Mouse (Mus musculus) ES-E14 (cell line): ENCODE measurements around the gene Naa60. TPM values are rescaled to one million over a fixed set of nuclear protein-coding genes. Genes with fewer than 3 reads are reported as not detected.

Experiments
- DNase-seq: peaks from one replicate; pipeline ENCODE4 v3.0.0-alpha.2; 2013; ENCODE audit warnings: low read depth, low spot score
- H3K27ac ChIP-seq: 2 replicates; pipeline ENCODE4 v1.5.1; 2012; ENCODE audit warnings: low read depth, mild to moderate bottlenecking, low read length, moderate library complexity, mixed read lengths; ENCODE audit not compliant: poor library complexity, insufficient read depth, severe bottlenecking
- H3K36me3 ChIP-seq: 2 replicates; pipeline ENCODE4 v1.6.1; 2012; ENCODE audit warnings: mild to moderate bottlenecking, low read length, moderate library complexity, mixed read lengths; ENCODE audit not compliant: control insufficient read depth, poor library complexity, insufficient read depth, severe bottlenecking
- H3K4me1 ChIP-seq, 2 experiments: fragments of 150-350 bp in 1 of 2; sonication (generic) in 1 of 2; 2 replicates each; pipeline ENCODE4 v1.6.1; 2012; ENCODE audit warnings: low read length in 2 of 2, mild to moderate bottlenecking in 1 of 2, mixed read lengths in 1 of 2; ENCODE audit not compliant: control insufficient read depth in 2 of 2, insufficient read depth in 2 of 2, poor library complexity in 1 of 2
- H3K4me3 ChIP-seq, 2 experiments: fragments of 150-350 bp in 1 of 2; sonication (generic) in 1 of 2; 2 replicates each; pipeline ENCODE4 v1.5.1; 2012; ENCODE audit warnings: low read length in 2 of 2, low read depth in 1 of 2, mild to moderate bottlenecking in 1 of 2, mixed read lengths in 1 of 2; ENCODE audit not compliant: insufficient read depth in 1 of 2, poor library complexity in 1 of 2, severe bottlenecking in 1 of 2
- H3K9ac ChIP-seq: 2 replicates; pipeline ENCODE4 v1.6.1; 2012; ENCODE audit warnings: low read depth, mild to moderate bottlenecking, low read length, mixed read lengths; ENCODE audit not compliant: poor library complexity, insufficient read depth, severe bottlenecking
- H3K9me3 ChIP-seq: fragments of 150-350 bp; sonication (generic); 2 replicates; pipeline ENCODE4 v1.6.1; 2012; ENCODE audit warnings: low read depth, mild to moderate bottlenecking, low read length; ENCODE audit not compliant: control insufficient read depth, insufficient read depth
- CHD2 ChIP-seq: IDR thresholded peaks from 2 replicates; pipeline ENCODE4 v1.6.1; 2014; ENCODE audit warnings: mild to moderate bottlenecking, low read depth, low read length, inconsistent platforms
- HCFC1 ChIP-seq: IDR thresholded peaks from 2 replicates; pipeline ENCODE4 v1.6.1; 2012; ENCODE audit warnings: low read length, inconsistent platforms, borderline replicate concordance; ENCODE audit not compliant: insufficient read depth
- MAFK ChIP-seq: IDR thresholded peaks from 2 replicates; pipeline ENCODE4 v1.6.1; 2014; ENCODE audit warnings: mild to moderate bottlenecking, low read depth, low read length, inconsistent platforms; ENCODE audit not compliant: insufficient read depth
- ZC3H11A ChIP-seq: IDR thresholded peaks from 2 replicates; pipeline ENCODE4 v1.6.1; 2012; ENCODE audit warnings: low read depth, mild to moderate bottlenecking, inconsistent platforms, low read length, borderline replicate concordance
- ZNF384 ChIP-seq: IDR thresholded peaks from 2 replicates; pipeline ENCODE4 v1.6.1; 2012; ENCODE audit warnings: low read depth, low read length, inconsistent platforms
- in situ Hi-C, 2 experiments: fragments of 600-800 bp; cut with MboI; formaldehyde crosslinking; loops; one replicate each; pipeline ENCODE4 v1.15.1; 2025; ENCODE audit warnings: low sequenced_read_pairs in 2 of 2, inconsistent platforms in 1 of 2; ENCODE audit not compliant: unreplicated experiment in 2 of 2
- total RNA-seq: library from RNA; depleted of rRNA; stranded (reverse); fragments of 300-350 nt; gene quantifications from 2 replicates; pipeline ENCODE4 v1.2.3, GENCODE M21; 2012

Gene Naa60
- total RNA-seq, 1 experiment, result 17.4 TPM

- in situ Hi-C loops, result no loop called here
- no peak overlapping the region for H3K4me3 ChIP-seq
- TF ChIP-seq ZC3H11A (no peak), MAFK (no peak), CHD2 (no peak), HCFC1 (no peak), ZNF384 (no peak)
- peaks cover 2 to 3% of the 10 kb centered on the region in 2 experiments; a peak in 2 of 4 replicates for H3K4me1 ChIP-seq
- no peaks in the 10 kb centered on the region for H3K9me3 ChIP-seq
- no peak overlapping the region for H3K9ac ChIP-seq
- H3K36me3 ChIP-seq, result no peaks in the 10 kb centered on the region; the same call in 1 of the 2 replicates
- no peak overlapping the region for H3K27ac ChIP-seq
- DNase-seq, result no peak
These were observed 4.2 kb downstream of the Naa60 start for GRCm38 (mm10) chr16:3876346-3876745.

GRCm38 (mm10) chr16:3884201-3885064 lies 12.3 kb downstream of the Naa60 start, which contains the start of the genes Zfp597 and Gm20695:
Zfp597 (minus strand) TSS chr16:3884561.
Gm20695 (plus strand) TSS chr16:3884648.
- H3K27ac ChIP-seq, result no peak within 1 kb of the TSS
- peak; percentile 85 for DNase-seq
- in situ Hi-C loops, result no loop called here
- H3K9me3 ChIP-seq, result no peaks in the 10 kb centered on the region
- H3K36me3 ChIP-seq, result no peaks in the 10 kb centered on the region; the same call in 1 of the 2 replicates
- TF ChIP-seq CHD2, result 0 out of 2 replicates have a peak, but pooled peaks have one; percentile 40
- TF ChIP-seq ZNF384, result no peak
- peak; percentile 92 for TF ChIP-seq HCFC1
- peak within 1 kb of the TSS; percentile 94 for H3K9ac ChIP-seq
- H3K4me3 ChIP-seq, result peak within 1 kb of the TSS; percentile 95 to 98
- no peaks in the 10 kb centered on the region for H3K4me1 ChIP-seq

GRCm38 (mm10) chr16:3885065-3885670 lies 13.0 kb downstream of the Naa60 start:
- in situ Hi-C loops, result no loop called here
- DNase-seq, result no peak

GRCm38 (mm10) chr16:3891621-3892295 lies 19.6 kb downstream of the Naa60 start:
- Histone ChIP-seq H3K4me3 (no peak overlapping the region), H3K36me3 (peaks cover 3% of the 10 kb centered on the region; the same call in 1 of the 2 replicates), H3K9ac (no peak overlapping the region), H3K27ac (no peak overlapping the region), H3K9me3 (no peaks in the 10 kb centered on the region), H3K4me1 (peaks cover 0 to 4% of the 10 kb centered on the region in 2 experiments; a peak in 1 of 4 replicates)
- in situ Hi-C loops, result no loop called here
- TF ChIP-seq CHD2, result no peak
- peak; percentile 95 for TF ChIP-seq MAFK
- no peak for TF ChIP-seq ZNF384
- TF ChIP-seq HCFC1, result no peak
- TF ChIP-seq ZC3H11A, result no peak
- DNase-seq, result no peak

More at GRCm38 (mm10) chr16:3885065-3885670, 13.0 kb downstream of the Naa60 start:
- Histone ChIP-seq H3K4me3 (peak overlapping the region; percentile 95 to 98), H3K9me3 (no peaks in the 10 kb centered on the region), H3K9ac (peak overlapping the region; percentile 94), H3K4me1 (0 out of 4 replicates have a peak, but pooled peaks cover 0 to 2% of the 10 kb centered on the region in 2 experiments), H3K36me3 (no peaks in the 10 kb centered on the region), H3K27ac (no peak overlapping the region)
- TF ChIP-seq ZC3H11A, result no peak
- no peak for TF ChIP-seq HCFC1
- TF ChIP-seq MAFK, result no peak
- no peak for TF ChIP-seq CHD2
- no peak for TF ChIP-seq ZNF384
